Mouse (Mus musculus) kidney, embryonic 15.5 days (tissue): ENCODE results near the gene Ovol3. TPM values are rescaled to one million over a fixed set of nuclear protein-coding genes. Genes with fewer than 3 reads are reported as not detected.
A peak's percentile ranks its signal among the peaks of the same experiment; 100 is the strongest.
"Not testable (repeated sequence)": the region's sequence is repeated elsewhere in the genome, so short reads cannot be mapped to it uniquely, and the experiment has no call there.

Source experiments
- ATAC-seq: fragments of 200-750 bp; cut with Nextera tagmentation; replicated peaks from 2 replicates; pipeline ENCODE4 v1.8.0; 2017; ENCODE audit warnings: moderate TSS enrichment; ENCODE audit not compliant: low FRiP score
- H3K27ac ChIP-seq: fragments of 300-500 bp; sonication (generic); 2 replicates; pipeline ENCODE4 v1.5.1; 2015; ENCODE audit warnings: mild to moderate bottlenecking, inconsistent platforms
- H3K27me3 ChIP-seq: fragments of 300-500 bp; sonication (generic); 2 replicates; pipeline ENCODE4 v1.6.1; 2015; ENCODE audit warnings: inconsistent platforms
- H3K36me3 ChIP-seq: fragments of 300-500 bp; sonication (generic); 2 replicates; pipeline ENCODE4 v1.6.1; 2015; ENCODE audit warnings: inconsistent platforms
- H3K4me1 ChIP-seq: fragments of 300-500 bp; sonication (generic); 2 replicates; pipeline ENCODE4 v1.6.1; 2015; ENCODE audit warnings: inconsistent platforms
- H3K4me2 ChIP-seq: fragments of 300-500 bp; sonication (generic); 2 replicates; pipeline ENCODE4 v1.6.1; 2015; ENCODE audit warnings: moderate library complexity, mild to moderate bottlenecking, inconsistent platforms
- H3K4me3 ChIP-seq: fragments of 300-500 bp; sonication (generic); replicated peaks from 2 replicates; pipeline ENCODE4 v1.5.1; 2015; ENCODE audit warnings: mild to moderate bottlenecking, inconsistent platforms
- H3K9ac ChIP-seq: fragments of 300-500 bp; sonication (generic); 2 replicates; pipeline ENCODE4 v1.6.1; 2015; ENCODE audit warnings: mild to moderate bottlenecking, inconsistent platforms
- H3K9me3 ChIP-seq: fragments of 300-500 bp; sonication (generic); replicated peaks from 2 replicates; pipeline ENCODE4 v1.6.1; 2016; ENCODE audit warnings: inconsistent platforms
- WGBS: fragments of 180-500 bp; shearing (Covaris S2); methylation state at CpG from one replicate; pipeline ENCODE4 v1.1.7; 2015; ENCODE audit warnings: mixed read lengths; 5-methylcytosine and 5-hydroxymethylcytosine counted together
- polyA plus RNA-seq: library from polyadenylated mRNA; unstranded; fragments of >200 nt; fragmentation: Nextera tagmentation; extraction: Ambion mirVana; gene quantifications from 2 replicates; pipeline ENCODE4 v1.2.1, GENCODE M21; 2015

The Ovol3 gene
- polyA plus RNA-seq, 1 experiment from 2014 or later: not detected

- Histone ChIP-seq H3K4me1 (peaks cover 35% of the 10 kb centered on the region), H3K9ac (0 out of 2 replicates have a peak overlapping the region, but pooled peaks have one; percentile 4)
- not testable (repeated sequence) for H3K36me3 ChIP-seq, H3K27ac ChIP-seq, H3K4me2 ChIP-seq, H3K4me3 ChIP-seq, ATAC-seq, H3K27me3 ChIP-seq, H3K9me3 ChIP-seq
- 84% methylated on average over 5 of the region's 5 CpGs for WGBS
These were observed 34.9 kb downstream of the Ovol3 start for GRCm38 (mm10) chr7:30200661-30201060.

GRCm38 (mm10) chr7:30200200-30200599, 35.3 kb downstream of the Ovol3 start:
- no peaks in the 10 kb centered on the region for H3K9me3 ChIP-seq
- H3K4me1 ChIP-seq: peaks cover 39% of the 10 kb centered on the region
- H3K27ac ChIP-seq: no peak overlapping the region
- H3K27me3 ChIP-seq: no peaks in the 10 kb centered on the region
- WGBS: 79% methylated on average over 5 of the region's 5 CpGs
- ATAC-seq: no peak
- H3K36me3 ChIP-seq: no peaks in the 10 kb centered on the region
- H3K9ac ChIP-seq: 0 out of 2 replicates have a peak overlapping the region, but pooled peaks have one; percentile 4
- H3K4me2 ChIP-seq: no peak overlapping the region
- H3K4me3 ChIP-seq: no peak overlapping the region

GRCm38 (mm10) chr7:30199498-30200139, 35.9 kb downstream of the Ovol3 start:
- H3K27me3 ChIP-seq: no peaks in the 10 kb centered on the region
- WGBS: 74% methylated on average over 18 of the region's 18 CpGs
- H3K4me3 ChIP-seq: no peak overlapping the region
- no peak overlapping the region for H3K27ac ChIP-seq
- H3K36me3 ChIP-seq: no peaks in the 10 kb centered on the region
- H3K4me2 ChIP-seq: no peak overlapping the region
- peaks cover 41% of the 10 kb centered on the region for H3K4me1 ChIP-seq
- H3K9ac ChIP-seq: no peak overlapping the region
- H3K9me3 ChIP-seq: no peaks in the 10 kb centered on the region
- no peak for ATAC-seq

- WGBS: 8% methylated on average over 8 of the region's 8 CpGs
- ATAC-seq: 0 out of 2 replicates have a peak, but pooled peaks have one; percentile 41
- Histone ChIP-seq H3K9ac (no peak within 1 kb of the TSS), H3K9me3 (no peaks in the 10 kb centered on the region), H3K36me3 (no peaks in the 10 kb centered on the region), H3K4me3 (peak within 1 kb of the TSS; percentile 11; the same call in 1 of the 2 replicates), H3K4me1 (peaks cover 43% of the 10 kb centered on the region), H3K4me2 (peak within 1 kb of the TSS; percentile 35), H3K27me3 (no peaks in the 10 kb centered on the region), H3K27ac (peak within 1 kb of the TSS; percentile 84)
These were observed 37.0 kb downstream of the Ovol3 start, which contains the start of gene Capns1 for GRCm38 (mm10) chr7:30198481-30198971. Gene Capns1 (minus strand): TSS chr7:30198811.

GRCm38 (mm10) chr7:30197592-30198129, 37.9 kb downstream of the Ovol3 start:
- H3K4me2 ChIP-seq: no peak overlapping the region
- H3K36me3 ChIP-seq: peaks cover under 1% of the 10 kb centered on the region; the same call in 1 of the 2 replicates
- no peak overlapping the region for H3K4me3 ChIP-seq
- WGBS: 53% methylated on average over 5 of the region's 5 CpGs
- peaks cover 52% of the 10 kb centered on the region for H3K4me1 ChIP-seq
- ATAC-seq: no peak
- H3K9me3 ChIP-seq: no peaks in the 10 kb centered on the region
- no peak overlapping the region for H3K9ac ChIP-seq
- H3K27me3 ChIP-seq: no peaks in the 10 kb centered on the region
- peak overlapping the region; percentile 84 for H3K27ac ChIP-seq

- Histone ChIP-seq H3K27me3 (no peaks in the 10 kb centered on the region), H3K27ac (no peak overlapping the region), H3K9me3 (no peaks in the 10 kb centered on the region), H3K4me3 (no peak overlapping the region), H3K4me1 (peaks cover 59% of the 10 kb centered on the region), H3K9ac (no peak overlapping the region), H3K4me2 (no peak overlapping the region), H3K36me3 (peaks cover 16% of the 10 kb centered on the region)
- ATAC-seq: no peak
- 62% methylated on average over 6 of the region's 6 CpGs for WGBS
These were observed 39.4 kb downstream of the Ovol3 start for GRCm38 (mm10) chr7:30196171-30196570.

GRCm38 (mm10) chr7:30195461-30195860, 40.1 kb downstream of the Ovol3 start:
- WGBS: 56% methylated on average over 6 of the region's 6 CpGs
- Histone ChIP-seq H3K27me3 (no peaks in the 10 kb centered on the region), H3K9me3 (no peaks in the 10 kb centered on the region), H3K4me3 (peak overlapping the region; percentile 77; the same call in 1 of the 2 replicates), H3K36me3 (peaks cover 23% of the 10 kb centered on the region), H3K4me1 (peaks cover 59% of the 10 kb centered on the region), H3K9ac (0 out of 2 replicates have a peak overlapping the region, but pooled peaks have one; percentile 72), H3K4me2 (peak overlapping the region; percentile 84), H3K27ac (peak overlapping the region; percentile 93)
- ATAC-seq: no peak

- H3K27me3 ChIP-seq: no peaks in the 10 kb centered on the region
- H3K4me2 ChIP-seq: peak overlapping the region; percentile 84
- peaks cover 29% of the 10 kb centered on the region for H3K36me3 ChIP-seq
- H3K4me1 ChIP-seq: peaks cover 59% of the 10 kb centered on the region
- under 1% methylated on average over 28 of the region's 28 CpGs for WGBS
- peak; percentile 89 for ATAC-seq
- H3K4me3 ChIP-seq: peak overlapping the region; percentile 77
- H3K9ac ChIP-seq: peak overlapping the region; percentile 72
- H3K9me3 ChIP-seq: no peaks in the 10 kb centered on the region
- H3K27ac ChIP-seq: peak overlapping the region; percentile 93
These were observed 40.6 kb downstream of the Ovol3 start for GRCm38 (mm10) chr7:30194884-30195283.

GRCm38 (mm10) chr7:30194101-30194831, 41.3 kb downstream of the Ovol3 start:
- no peaks in the 10 kb centered on the region for H3K9me3 ChIP-seq
- peak overlapping the region; percentile 84 for H3K4me2 ChIP-seq
- under 1% methylated on average over 26 of the region's 26 CpGs for WGBS
- H3K27me3 ChIP-seq: no peaks in the 10 kb centered on the region
- H3K9ac ChIP-seq: peak overlapping the region; percentile 72
- H3K4me1 ChIP-seq: peaks cover 53% of the 10 kb centered on the region
- H3K4me3 ChIP-seq: peak overlapping the region; percentile 77
- ATAC-seq: peak; percentile 14; the same call in 1 of the 2 replicates
- peaks cover 33% of the 10 kb centered on the region for H3K36me3 ChIP-seq
- H3K27ac ChIP-seq: peak overlapping the region; percentile 93

- Histone ChIP-seq H3K9ac (peak overlapping the region; percentile 72), H3K36me3 (peaks cover 39% of the 10 kb centered on the region), H3K27me3 (no peaks in the 10 kb centered on the region), H3K4me2 (peak overlapping the region; percentile 84), H3K27ac (peak overlapping the region; percentile 93), H3K4me3 (peak overlapping the region; percentile 77), H3K4me1 (peaks cover 50% of the 10 kb centered on the region), H3K9me3 (no peaks in the 10 kb centered on the region)
- WGBS: 1% methylated on average over 26 of the region's 26 CpGs
- peak; percentile 62 for ATAC-seq
These were observed 41.9 kb downstream of the Ovol3 start for GRCm38 (mm10) chr7:30193581-30194100.

GRCm38 (mm10) chr7:30193013-30193412, 42.5 kb downstream of the Ovol3 start:
- H3K9me3 ChIP-seq: no peaks in the 10 kb centered on the region
- H3K4me3 ChIP-seq: peak overlapping the region; percentile 77
- peak; percentile 23; the same call in 1 of the 2 replicates for ATAC-seq
- peak overlapping the region; percentile 84 for H3K4me2 ChIP-seq
- peaks cover 44% of the 10 kb centered on the region for H3K4me1 ChIP-seq
- peak overlapping the region; percentile 72 for H3K9ac ChIP-seq
- WGBS: 21% methylated on average over 9 of the region's 9 CpGs
- H3K27ac ChIP-seq: peak overlapping the region; percentile 93
- H3K27me3 ChIP-seq: no peaks in the 10 kb centered on the region
- H3K36me3 ChIP-seq: peaks cover 46% of the 10 kb centered on the region
